Mouse (Mus musculus): Measurements from ENCODE around the gene Gucy2g.

Gucy2g gene

DNA sequence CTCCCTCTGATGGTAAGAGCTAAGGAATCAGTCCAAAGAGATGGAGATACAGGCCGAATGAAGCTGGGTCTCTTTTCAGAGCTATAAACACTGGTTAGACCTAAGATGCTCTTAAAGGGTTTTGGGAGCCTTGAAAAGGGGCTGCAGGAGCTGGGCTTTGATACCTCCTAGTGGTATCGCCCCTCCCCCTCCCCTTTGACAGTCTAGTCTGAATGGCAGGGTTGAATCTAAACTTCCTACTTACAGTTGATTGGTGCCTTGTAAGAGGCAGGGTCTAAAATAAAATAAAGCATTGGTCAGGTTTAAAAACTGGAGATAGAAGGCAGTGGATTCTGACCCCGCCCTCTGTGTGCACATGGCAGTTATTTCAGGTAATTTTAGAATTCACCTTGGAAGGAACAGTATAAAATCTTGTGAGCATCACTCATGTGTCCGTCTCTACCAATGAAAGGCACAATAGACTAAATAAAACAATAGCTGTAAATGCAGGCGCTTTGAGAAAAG, 13.5 kb upstream of the Gucy2g start:
- TF ChIP-seq GATA4 (IDR thresholded peaks at IDR 0.05; ENCODE audit: insufficient replicate concordance, low read length): no peak

DNA sequence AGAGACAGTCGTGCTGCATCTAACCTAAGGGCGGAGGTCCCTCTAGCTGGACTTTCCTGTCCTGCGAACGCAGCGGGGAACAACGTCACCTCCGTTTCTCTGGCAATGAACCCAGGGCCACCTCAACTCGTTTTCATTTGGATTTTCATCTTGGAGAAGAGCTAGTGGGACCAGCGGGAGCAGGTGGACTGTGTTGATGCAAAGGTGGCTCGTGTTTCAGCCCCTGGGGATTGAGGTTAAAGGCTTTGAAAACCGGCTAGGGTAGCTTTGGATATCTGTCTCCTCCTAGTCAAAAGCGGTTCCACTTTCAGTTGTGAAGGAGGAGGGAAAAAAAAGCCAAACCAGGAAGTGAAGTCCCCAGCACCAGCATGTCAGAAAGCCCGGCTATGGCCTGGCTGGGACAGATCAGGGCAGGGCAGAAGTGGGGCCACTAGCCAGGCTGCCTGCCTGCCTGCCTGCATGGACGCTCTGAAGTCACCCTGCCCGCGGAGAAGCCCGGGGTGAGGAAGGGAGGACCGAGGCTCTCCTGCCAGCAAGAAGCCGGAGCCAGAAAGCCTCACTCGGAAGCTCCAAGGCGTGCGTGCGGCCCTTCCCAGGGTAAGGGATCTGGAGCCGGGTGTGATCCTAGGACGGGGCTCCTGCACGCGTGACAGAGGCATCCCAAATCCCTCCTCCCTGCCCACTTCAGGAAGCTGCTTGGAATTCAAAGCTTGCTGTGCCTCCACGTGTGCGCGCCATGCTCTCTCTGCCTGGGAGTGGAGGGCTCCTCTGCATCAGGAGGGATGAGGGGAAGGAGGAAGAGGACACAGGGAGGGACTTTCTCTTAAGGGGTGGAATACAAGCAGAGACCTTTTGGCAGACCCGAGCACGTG, 12.8 kb upstream of the Gucy2g start:
- no peak; the same call in 1 of the 2 replicates for TF ChIP-seq GATA4 (IDR thresholded peaks at IDR 0.05; ENCODE audit: insufficient replicate concordance, low read length)

DNA sequence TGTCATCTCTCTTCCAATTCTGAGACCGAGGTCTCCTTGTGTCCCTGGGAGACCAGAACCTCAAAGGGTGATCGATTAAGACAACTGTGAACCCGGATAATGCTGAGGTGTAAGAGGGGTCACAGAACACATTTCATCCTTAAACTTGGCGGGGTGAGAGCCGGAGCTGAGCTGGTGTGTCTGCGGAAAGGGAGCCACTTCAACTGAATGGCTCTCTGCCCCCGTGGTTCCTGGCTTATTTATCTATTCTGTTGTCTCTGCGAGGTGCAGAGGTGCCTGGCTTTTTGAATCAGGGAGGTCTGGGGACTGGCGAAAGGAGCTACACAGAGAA, 12.2 kb upstream of the Gucy2g start:
- no peak for TF ChIP-seq GATA4 (IDR thresholded peaks at IDR 0.05; ENCODE audit: insufficient replicate concordance, low read length)

DNA sequence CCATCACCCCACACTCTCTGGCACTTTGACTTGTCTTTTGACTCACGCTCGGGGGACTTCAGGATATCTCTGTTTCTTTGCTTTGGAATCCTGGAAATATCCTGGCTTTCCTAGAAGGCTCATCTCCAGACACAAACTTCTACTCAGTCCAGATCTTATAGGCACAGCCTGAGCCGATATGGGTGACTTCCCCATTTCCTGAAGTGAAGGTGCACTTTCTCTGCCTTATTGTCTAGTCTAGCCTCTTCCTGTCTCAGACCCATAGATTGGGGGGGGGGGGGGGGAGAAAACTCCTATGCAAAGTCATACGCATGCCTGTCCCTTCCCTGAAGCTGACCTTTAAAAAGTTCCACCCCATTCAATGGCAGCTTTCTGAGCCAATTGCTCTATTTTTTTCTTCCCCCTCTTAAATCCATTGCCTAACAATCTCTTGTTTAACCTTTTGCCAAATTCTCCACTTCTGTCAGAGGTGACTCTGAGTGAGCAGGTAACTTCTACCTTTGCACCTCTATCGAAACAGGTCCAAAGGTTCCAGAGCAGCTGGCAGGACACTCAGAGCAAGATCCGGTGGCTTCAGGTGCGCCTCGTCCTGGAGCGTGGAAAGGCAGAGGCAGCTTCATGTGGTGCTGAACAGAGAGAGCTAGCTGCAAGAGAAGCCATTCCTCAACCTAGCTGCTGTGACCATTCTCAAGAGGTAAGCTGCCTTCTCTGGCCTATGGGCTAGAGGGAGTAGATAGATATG, 10.5 kb upstream of the Gucy2g start, which contains the start of gene Acsl5:
Gene Acsl5 (plus strand): TSS at position 556 of the 742 bp plus-strand sequence.
- TF ChIP-seq GATA4 (IDR thresholded peaks at IDR 0.05; ENCODE audit: insufficient replicate concordance, low read length): no peak

DNA sequence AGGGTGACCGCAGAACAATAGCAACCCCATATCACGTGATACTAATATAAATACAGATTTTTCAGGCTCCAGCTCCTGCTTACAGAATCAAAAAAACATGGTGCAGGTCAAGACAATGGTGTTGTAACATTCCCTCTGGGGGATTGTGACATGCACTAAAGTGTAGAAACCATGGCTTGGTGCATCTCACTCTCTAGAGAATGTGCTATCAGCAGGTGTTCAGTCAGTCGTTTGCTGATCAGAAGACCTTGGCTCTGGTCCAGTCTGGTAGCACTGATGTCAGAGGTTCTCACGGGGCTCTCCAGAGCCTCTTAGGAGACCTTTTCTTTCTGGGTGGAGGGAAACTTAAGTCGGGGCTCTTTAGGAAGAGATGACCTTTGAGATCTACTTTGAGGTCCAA, 9.4 kb upstream of the Gucy2g start:
- no peak for TF ChIP-seq GATA4 (IDR thresholded peaks at IDR 0.05; ENCODE audit: insufficient replicate concordance, low read length)

DNA sequence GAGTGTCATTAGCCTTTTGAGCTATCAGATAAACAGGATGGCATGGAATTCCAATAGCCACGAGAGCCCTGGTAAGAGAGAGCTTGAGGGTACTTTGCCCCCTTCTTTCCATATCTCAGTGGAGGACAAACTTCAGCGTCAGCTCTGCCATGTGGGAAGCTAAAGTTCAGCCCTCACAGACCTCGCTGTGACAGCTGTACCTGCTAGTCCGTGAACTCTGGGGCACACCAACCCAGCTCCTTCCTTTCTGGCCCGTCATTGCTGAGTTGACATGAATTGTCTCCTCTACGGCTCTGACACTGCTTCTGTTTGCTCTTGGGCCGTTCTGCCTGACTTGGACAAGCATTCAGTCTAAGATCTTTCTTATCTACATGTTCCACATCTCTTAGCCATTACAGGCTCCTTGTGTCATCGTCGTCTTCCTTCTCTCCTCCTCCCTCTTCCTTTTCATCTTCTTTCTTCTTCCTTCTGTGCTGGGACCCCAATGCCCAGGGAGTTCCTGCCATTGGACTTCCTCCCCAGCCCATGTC, 7.0 kb upstream of the Gucy2g start:
- peak; percentile 5; the same call in 1 of the 2 replicates for TF ChIP-seq GATA4 (IDR thresholded peaks at IDR 0.05; ENCODE audit: insufficient replicate concordance, low read length)

DNA sequence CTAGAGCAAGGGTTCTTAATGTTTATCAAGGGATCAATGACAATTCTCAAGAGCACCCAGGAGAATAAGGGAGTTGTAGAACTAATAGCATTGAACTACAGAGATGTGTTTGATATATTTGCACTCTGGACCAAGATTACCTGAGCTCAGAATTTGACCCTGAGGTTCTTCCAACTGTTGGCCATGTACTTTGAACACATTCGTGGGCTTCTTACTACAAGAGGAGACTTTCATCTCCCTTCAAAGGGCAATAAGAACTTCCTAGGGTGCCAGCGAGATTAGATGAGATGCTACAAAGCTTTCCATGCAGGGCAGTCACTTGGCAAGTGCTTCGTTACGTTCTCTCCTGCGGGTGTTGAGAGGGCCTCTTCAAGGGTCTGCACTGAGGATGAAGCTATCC, 6.5 kb upstream of the Gucy2g start:
- TF ChIP-seq GATA4 (IDR thresholded peaks at IDR 0.05; ENCODE audit: insufficient replicate concordance, low read length): no peak

DNA sequence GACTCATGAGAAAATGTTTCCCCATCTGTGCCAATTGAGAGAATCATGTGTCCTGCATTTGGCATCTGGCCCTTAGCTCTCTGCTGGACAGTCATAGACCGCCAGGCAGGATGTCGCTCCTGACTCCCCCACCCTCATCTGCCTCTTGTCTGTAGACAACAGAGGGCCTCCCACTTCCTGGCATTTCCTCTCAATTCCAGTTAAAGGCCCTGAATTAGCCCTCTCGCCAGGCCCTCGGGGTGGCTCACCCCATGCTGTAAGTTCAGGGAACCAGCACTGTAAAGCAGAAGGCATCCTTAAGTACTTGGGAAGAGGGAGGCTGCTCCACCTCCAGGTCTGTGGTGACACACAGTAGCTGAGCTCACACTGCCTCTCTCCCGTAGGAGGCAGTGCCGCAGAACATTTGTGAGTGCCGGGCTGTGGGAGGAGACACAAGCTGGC, 3.8 kb upstream of the Gucy2g start:
- TF ChIP-seq GATA4 (IDR thresholded peaks at IDR 0.05; ENCODE audit: insufficient replicate concordance, low read length): peak; percentile 81; the same call in 1 of the 2 replicates

DNA sequence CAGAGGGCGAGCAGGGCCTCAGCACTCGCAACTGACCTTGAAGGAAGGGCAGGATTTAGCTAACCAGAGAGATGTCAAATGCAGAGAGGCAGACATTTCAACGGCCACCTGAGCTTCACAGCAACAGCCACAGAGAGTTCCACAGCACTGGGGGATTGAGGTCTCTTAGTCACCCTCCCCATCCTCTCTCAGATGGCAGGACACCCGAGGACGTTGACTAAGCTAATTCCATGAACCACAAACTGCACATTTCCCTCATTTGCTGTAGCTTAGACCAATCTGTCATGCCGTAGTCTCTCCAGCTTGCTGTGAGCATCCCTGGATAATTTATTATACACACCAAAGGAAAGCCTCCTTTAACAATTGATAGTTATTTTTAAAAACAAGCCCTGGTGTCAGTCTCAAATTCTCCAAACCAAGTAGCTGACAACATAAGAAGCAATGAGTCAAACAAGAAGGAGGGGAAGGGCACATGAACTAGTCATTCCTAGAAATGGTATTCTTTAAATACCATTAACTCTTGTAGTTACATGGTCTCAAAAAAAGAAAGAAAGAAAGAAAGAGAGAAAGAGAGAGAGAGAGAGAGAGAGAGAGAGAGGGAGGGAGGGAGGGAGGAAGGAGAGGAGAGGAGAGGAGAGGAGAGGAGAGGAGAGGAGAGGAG, 1.1 kb downstream of the Gucy2g start:
- TF ChIP-seq GATA4 (IDR thresholded peaks at IDR 0.05; ENCODE audit: insufficient replicate concordance, low read length): no peak

DNA sequence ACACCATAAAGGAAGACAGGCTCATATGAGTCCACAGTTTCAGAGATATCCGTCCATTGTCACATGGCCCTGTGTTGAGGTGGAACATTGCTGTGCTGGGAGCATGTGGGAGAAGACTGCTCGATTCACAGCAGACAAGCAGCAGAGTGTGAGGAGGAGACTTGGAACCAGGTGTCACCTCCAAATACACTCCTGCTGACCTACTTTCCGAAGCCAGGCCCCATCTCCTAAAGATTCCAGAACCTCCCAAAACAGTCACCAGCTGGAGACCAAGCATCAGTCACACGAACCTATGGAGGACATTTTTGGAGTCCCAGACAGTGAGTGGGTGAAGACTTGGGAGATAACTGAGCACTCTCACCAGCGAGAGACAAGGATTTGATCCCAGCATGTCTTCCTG, 4.5 kb downstream of the Gucy2g start:
- TF ChIP-seq GATA4 (IDR thresholded peaks at IDR 0.05; ENCODE audit: insufficient replicate concordance, low read length): no peak

DNA sequence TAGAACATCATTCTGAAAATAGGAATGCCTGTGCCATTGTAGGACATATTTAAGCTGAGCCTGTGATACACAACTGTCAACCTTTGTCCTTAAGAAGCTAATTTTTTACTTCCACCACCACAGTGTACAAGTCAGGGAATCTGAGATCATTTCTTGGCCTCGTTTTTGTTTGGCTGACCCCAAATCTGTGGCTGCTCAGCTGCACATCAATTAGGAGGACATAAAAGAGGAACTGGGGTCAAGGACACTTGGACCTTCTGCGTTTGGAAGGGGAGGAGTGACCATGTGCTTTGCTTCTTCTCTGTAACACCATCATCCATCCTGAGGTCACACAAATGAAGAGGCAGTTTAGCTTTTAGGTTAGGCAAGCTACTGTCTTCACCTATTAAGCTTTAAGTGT, 5.0 kb downstream of the Gucy2g start:
- no peak for TF ChIP-seq GATA4 (IDR thresholded peaks at IDR 0.05; ENCODE audit: insufficient replicate concordance, low read length)

DNA sequence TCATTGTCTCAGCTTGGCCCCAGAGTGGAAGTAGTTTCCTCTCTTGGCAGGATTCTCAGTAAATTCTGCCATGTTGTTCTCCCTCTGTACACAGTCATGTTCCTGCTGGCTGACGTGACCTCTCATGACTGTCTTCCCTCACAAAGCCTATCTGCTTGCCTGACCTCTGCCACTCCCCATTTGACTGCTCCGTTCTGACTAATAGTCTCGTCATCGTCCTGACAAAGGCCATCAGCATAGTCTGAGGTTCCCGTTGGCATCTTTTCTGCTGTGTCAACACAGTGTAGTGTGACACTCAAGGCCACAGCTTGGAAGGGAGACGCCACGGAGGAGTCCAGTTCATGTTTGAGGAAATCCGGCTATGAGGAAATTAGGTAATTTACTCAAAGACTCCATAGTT, 8.9 kb downstream of the Gucy2g start:
- peak; percentile 91; the same call in 1 of the 2 replicates for TF ChIP-seq GATA4 (IDR thresholded peaks at IDR 0.05; ENCODE audit: insufficient replicate concordance, low read length)

DNA sequence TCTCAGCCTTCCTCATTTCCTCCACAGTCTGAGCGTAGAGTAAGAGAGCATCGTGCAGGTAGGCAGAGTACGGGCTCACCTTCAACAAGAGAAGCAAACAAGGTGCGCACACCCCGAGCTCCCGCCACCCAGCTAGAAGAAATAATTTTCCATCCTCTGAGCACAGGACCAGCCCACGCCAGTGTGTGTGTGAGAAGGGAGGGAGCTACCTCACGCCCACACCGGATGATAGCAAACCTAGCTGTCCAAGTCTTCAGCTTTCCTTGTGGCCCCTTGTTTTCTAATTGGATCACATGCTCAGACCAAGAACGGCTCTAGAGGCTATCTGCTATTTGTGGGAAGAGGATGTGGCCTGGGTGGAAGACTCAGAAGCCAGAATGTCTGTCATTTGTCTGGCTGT, 10.0 kb downstream of the Gucy2g start:
- no peak for TF ChIP-seq GATA4 (IDR thresholded peaks at IDR 0.05; ENCODE audit: insufficient replicate concordance, low read length)

DNA sequence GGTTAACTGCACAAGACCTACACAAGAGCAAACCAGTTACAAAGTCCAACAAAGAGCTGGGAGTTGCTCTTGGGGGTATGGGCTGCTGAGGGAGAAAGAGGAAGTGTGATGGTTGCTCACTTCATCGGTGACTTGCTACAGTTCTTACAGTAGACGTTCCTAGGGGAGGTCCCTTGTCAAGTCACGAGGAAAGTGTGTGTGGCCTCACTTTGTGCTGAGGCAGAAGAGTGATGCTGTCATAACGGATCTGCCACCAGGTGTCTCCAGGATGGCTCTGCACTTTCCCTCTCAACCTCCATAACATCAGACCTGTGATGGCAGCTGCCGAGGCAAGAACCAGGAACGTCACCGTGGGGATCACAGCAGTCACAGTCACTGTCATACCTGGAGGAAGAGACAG, 13.9 kb downstream of the Gucy2g start:
- no peak for TF ChIP-seq GATA4 (IDR thresholded peaks at IDR 0.05; ENCODE audit: insufficient replicate concordance, low read length)

DNA sequence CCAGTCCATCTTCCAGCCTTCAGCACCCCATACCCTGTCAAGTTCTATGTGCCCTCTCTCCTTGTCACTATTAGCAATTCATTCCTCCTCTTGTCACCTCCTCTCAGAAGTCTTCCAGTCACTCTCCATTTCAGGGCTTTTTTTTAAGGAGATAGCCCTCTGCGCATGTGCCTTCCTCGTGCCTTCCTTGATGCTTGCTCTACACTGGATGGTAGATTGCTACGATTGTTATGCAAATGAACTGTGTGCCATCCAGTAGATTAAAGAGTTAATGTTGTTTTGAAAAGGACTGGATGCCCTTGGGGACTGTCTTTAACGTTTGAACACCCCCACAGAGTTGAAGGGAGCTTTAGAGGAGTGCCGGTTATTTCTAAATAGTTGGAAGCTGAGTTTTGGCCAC, 14.4 kb downstream of the Gucy2g start:
- no peak for TF ChIP-seq GATA4 (IDR thresholded peaks at IDR 0.05; ENCODE audit: insufficient replicate concordance, low read length)
